Mouse (Mus musculus): Measurements from ENCODE around the gene Bud23.
"Not testable (repeated sequence)": the region's sequence is repeated elsewhere in the genome, so short reads cannot be mapped to it uniquely, and the experiment has no call there.

Bud23 gene

GRCm38 (mm10) chr5:135072061-135072460 is 7.3 kb upstream of the Bud23 start:
- no peak for DNase-seq (ENCODE audit: low spot score in 2 of 2)

- no peak for DNase-seq (ENCODE audit: low spot score in 2 of 2)
Observed at GRCm38 (mm10) chr5:135070448-135070847, 5.7 kb upstream of the Bud23 start.

- DNase-seq (ENCODE audit: low spot score in 2 of 2), result no peak
Observed at GRCm38 (mm10) chr5:135066008-135066407, 1.2 kb upstream of the Bud23 start.

GRCm38 (mm10) chr5:135064382-135064766 is 385 bp downstream of the Bud23 start:
- DNase-seq (ENCODE audit: low spot score in 2 of 2), result no peak

GRCm38 (mm10) chr5:135063629-135064381 is 954 bp downstream of the Bud23 start, which contains the start of gene Dnajc30:
Dnajc30 (plus strand) TSS chr5:135064202.
- DNase-seq (ENCODE audit: low spot score in 2 of 2), result peak; percentile 97 to 98

GRCm38 (mm10) chr5:135053356-135053755 is 11.4 kb downstream of the Bud23 start:
- no peak for DNase-seq (ENCODE audit: low spot score in 2 of 2)

- not testable (repeated sequence) for DNase-seq (ENCODE audit: low spot score in 2 of 2)
Observed at GRCm38 (mm10) chr5:135049268-135049667, 15.5 kb downstream of the Bud23 start.

- DNase-seq (ENCODE audit: low spot score in 2 of 2), result no peak
Observed at GRCm38 (mm10) chr5:135048539-135048938, 16.2 kb downstream of the Bud23 start.

- peak in 1 of 2 experiments; percentile 52 for DNase-seq (ENCODE audit: low spot score in 2 of 2)
Observed at GRCm38 (mm10) chr5:135044575-135044974, 20.2 kb downstream of the Bud23 start.

- DNase-seq (ENCODE audit: low spot score in 2 of 2), result no peak
Observed at GRCm38 (mm10) chr5:135042105-135042788, 22.5 kb downstream of the Bud23 start.

GRCm38 (mm10) chr5:135040777-135041176 is 24.0 kb downstream of the Bud23 start:
- DNase-seq (ENCODE audit: low spot score in 2 of 2), result peak; percentile 66 to 69

GRCm38 (mm10) chr5:135040059-135040458 is 24.7 kb downstream of the Bud23 start:
- no peak for DNase-seq (ENCODE audit: low spot score in 2 of 2)

- DNase-seq (ENCODE audit: low spot score in 2 of 2), result peak in 1 of 2 experiments; percentile 51
Observed at GRCm38 (mm10) chr5:135039541-135039940, 25.2 kb downstream of the Bud23 start.

- DNase-seq (ENCODE audit: low spot score in 2 of 2), result no peak
Observed at GRCm38 (mm10) chr5:135037946-135038345, 26.8 kb downstream of the Bud23 start.

- peak; percentile 74 to 75 for DNase-seq (ENCODE audit: low spot score in 2 of 2)
Observed at GRCm38 (mm10) chr5:135035608-135036359, 29.0 kb downstream of the Bud23 start.

GRCm38 (mm10) chr5:135034593-135034992 is 30.2 kb downstream of the Bud23 start:
- DNase-seq (ENCODE audit: low spot score in 2 of 2), result no peak

GRCm38 (mm10) chr5:135032581-135032980 is 32.2 kb downstream of the Bud23 start:
- DNase-seq (ENCODE audit: low spot score in 2 of 2), result no peak

- peak; percentile 77 to 81 for DNase-seq (ENCODE audit: low spot score in 2 of 2)
Observed at GRCm38 (mm10) chr5:135029007-135029854, 35.5 kb downstream of the Bud23 start.

- DNase-seq (ENCODE audit: low spot score in 2 of 2), result peak; percentile 66 to 73
Observed at GRCm38 (mm10) chr5:135025899-135026298, 38.9 kb downstream of the Bud23 start.

GRCm38 (mm10) chr5:135024665-135025224 is 40.0 kb downstream of the Bud23 start:
- DNase-seq (ENCODE audit: low spot score in 2 of 2), result no peak

All from right cerebral cortex, adult 2 months (tissue).